Mouse (Mus musculus): ENCODE measurements around the gene Arhgap11a. TPM values are rescaled to one million over a fixed set of nuclear protein-coding genes. Genes with fewer than 3 reads are reported as not detected.

The Arhgap11a gene
- polyA plus RNA-seq (2016; fragmentation: Nextera tagmentation; extraction: Ambion mirVana) = 38.1 and 38.5 TPM in 2 replicates

DNA sequence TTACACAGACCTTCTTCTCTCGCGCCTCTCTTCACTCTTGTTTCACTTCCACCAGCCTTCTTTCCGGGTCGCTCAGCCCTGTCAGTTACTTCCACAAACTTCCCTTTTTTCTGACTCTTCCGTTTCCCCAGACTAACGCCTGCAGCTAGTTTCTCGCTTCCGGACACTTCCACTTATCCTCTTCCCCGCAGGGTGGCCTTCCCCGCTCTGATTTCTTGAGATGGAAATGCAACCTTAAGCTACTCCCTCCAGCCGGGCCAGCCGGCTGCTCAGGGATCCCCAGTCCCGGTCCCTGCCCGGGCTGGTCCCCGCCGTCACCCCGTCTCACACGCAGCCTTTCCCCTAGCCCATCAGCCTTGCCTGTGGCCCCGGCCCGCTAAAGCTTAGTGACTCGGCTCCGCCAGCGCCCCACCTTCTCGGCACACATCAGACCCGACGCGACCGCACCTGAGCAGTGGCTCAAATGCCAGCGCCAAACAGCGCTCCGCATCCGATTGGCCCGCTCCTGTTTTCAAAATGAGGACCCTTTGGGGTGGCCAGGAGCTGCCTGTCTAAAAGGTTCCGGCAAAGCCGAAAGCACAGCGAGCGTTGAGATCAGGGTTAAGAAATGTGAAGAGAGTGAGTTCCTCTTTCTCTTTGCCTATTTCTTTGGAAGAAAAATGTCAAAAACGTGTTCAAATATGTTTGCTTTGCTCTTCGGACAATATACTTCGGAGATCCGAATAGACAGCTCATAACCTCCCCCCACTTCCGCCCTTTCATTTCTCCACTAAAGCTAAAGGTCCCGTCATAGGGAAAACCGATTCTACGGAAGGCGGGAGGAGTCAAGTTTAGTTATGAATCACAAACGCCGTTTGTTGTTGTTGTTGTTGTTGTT, at the start of gene Arhgap11a:
TSS of gene Arhgap11a (minus strand) at position 417 of the 877 bp plus-strand sequence.
- Histone ChIP-seq H3K4me2 (peak within 1 kb of the TSS; percentile 75), H3K36me3 (peaks cover 20% of the 10 kb centered on the region), H3K9ac (peak within 1 kb of the TSS; percentile 89), H3K27ac (ENCODE audit: poor library complexity, severe bottlenecking) (peak within 1 kb of the TSS; percentile 81), H3K4me3 (peak within 1 kb of the TSS; percentile 95), H3K27me3 (replicated peaks) (no peaks in the 10 kb centered on the region), H3K4me1 (replicated peaks) (peaks cover 21% of the 10 kb centered on the region), H3K9me3 (replicated peaks) (no peaks in the 10 kb centered on the region)
- peak; percentile 97 for ATAC-seq (ENCODE audit: insufficient number of reproducible peaks, low FRiP score)
- under 1% methylated on average over 48 of the region's 48 CpGs for WGBS

DNA sequence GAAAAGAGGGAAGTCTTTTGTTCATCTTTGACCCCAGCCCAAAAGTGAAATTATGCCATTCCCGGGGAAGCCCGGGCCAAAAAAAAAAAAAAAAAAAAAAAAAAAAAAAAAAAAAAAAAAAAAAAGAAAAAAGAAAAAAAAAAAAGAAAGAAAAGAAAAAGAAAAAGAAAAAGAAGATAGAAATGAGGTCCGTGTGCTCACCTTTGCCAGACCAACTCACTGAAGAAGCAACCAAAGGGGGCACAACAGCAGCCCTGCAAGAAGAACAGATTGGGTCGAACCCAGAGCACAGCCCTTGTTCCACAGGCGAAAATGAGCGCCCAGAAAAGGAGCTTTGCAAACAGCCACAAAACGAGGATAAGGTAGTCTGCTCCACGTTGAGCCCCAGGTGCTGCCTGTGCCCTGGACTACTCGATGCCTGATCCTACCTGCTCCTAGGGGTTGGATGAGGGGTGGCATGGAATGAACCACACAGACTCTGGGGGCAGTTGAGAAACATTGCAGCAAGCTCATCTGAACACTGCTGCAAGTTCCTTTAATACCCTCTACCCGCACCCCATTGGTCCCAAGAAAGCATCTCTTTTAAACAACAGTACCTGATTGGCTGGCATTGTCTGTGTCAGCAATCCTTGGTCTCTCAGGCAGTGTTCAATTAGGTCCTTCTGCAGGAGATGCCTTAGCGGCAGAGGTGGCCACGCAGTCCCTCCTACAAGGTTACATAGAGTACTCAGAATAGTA, 45.1 kb upstream of the Arhgap11a start:
- H3K9ac ChIP-seq = no peak overlapping the region

GRCm38 (mm10) chr2:113887166-113887565, 38.7 kb upstream of the Arhgap11a start:
- 83% methylated on average over 4 of the region's 4 CpGs for WGBS
- no peak for ATAC-seq (ENCODE audit: insufficient number of reproducible peaks, low FRiP score)
- no peaks in the 10 kb centered on the region for H3K27me3 ChIP-seq (replicated peaks)
- H3K4me1 ChIP-seq (replicated peaks) = no peaks in the 10 kb centered on the region
- no peak overlapping the region for H3K4me3 ChIP-seq
- no peak overlapping the region for H3K27ac ChIP-seq (ENCODE audit: poor library complexity, severe bottlenecking)
- no peak overlapping the region for H3K9ac ChIP-seq
- peaks cover 3% of the 10 kb centered on the region; the same call in 1 of the 2 replicates for H3K9me3 ChIP-seq (replicated peaks)
- no peak overlapping the region for H3K4me2 ChIP-seq
- no peaks in the 10 kb centered on the region for H3K36me3 ChIP-seq

More for the DNA sequence above, 45.1 kb upstream of the Arhgap11a start:
- WGBS = 77% methylated on average over 10 of the region's 12 CpGs
- no peaks in the 10 kb centered on the region for H3K27me3 ChIP-seq (replicated peaks)
- ATAC-seq (ENCODE audit: insufficient number of reproducible peaks, low FRiP score) = no peak
- H3K27ac ChIP-seq (ENCODE audit: poor library complexity, severe bottlenecking) = no peak overlapping the region
- peaks cover 3% of the 10 kb centered on the region; the same call in 1 of the 2 replicates for H3K9me3 ChIP-seq (replicated peaks)
- no peak overlapping the region for H3K4me2 ChIP-seq
- no peaks in the 10 kb centered on the region for H3K36me3 ChIP-seq
- no peak overlapping the region for H3K4me3 ChIP-seq
- H3K4me1 ChIP-seq (replicated peaks) = no peaks in the 10 kb centered on the region

DNA sequence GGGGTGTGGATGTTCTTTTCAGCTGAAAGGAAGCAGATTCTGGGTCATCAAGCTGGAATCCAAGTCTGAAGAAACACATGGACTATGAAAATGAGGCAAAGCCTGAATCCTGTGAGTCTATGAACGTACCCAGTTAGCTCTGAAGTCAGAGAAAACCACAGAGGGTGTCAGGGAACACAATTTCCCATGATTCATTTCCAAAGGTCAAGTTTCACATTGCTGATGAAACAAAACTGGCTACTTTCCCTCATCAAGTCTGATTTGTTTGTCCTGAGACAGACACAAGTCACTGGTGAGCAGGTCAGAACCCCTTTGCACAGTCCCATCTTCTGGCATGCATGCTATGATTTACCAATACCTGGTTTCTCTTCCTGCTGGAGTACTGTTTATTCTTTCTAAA, 37.6 kb upstream of the Arhgap11a start:
- H3K4me1 ChIP-seq (replicated peaks) = no peaks in the 10 kb centered on the region
- no peaks in the 10 kb centered on the region for H3K36me3 ChIP-seq
- no peak overlapping the region for H3K27ac ChIP-seq (ENCODE audit: poor library complexity, severe bottlenecking)
- H3K9me3 ChIP-seq (replicated peaks) = peaks cover 3% of the 10 kb centered on the region; the same call in 1 of the 2 replicates
- no peak overlapping the region for H3K9ac ChIP-seq
- WGBS = 75% methylated on average over 1 of the region's 1 CpGs
- H3K4me2 ChIP-seq = no peak overlapping the region
- ATAC-seq (ENCODE audit: insufficient number of reproducible peaks, low FRiP score) = no peak
- no peak overlapping the region for H3K4me3 ChIP-seq
- no peaks in the 10 kb centered on the region for H3K27me3 ChIP-seq (replicated peaks)

DNA sequence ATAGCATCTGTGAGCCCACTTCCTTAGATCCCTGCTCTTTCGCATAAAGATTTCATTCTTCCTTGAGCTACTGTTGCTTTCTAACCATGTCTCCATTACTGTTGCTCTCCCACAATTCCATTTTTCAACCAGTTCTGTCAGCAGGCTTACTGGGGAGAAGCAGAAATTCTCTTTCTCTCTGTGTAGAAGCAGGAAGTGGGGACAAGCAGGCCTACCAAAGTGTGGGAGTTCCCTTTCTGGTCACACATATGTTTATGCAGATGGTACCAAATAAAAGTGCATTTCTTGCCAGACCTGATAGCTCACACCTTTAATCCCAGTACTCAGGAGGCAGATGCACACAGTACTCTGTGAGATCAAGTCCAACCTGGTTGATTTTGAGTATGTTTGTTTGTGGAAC, 21.7 kb upstream of the Arhgap11a start:
- no peaks in the 10 kb centered on the region for H3K27me3 ChIP-seq (replicated peaks)
- H3K27ac ChIP-seq (ENCODE audit: poor library complexity, severe bottlenecking) = no peak overlapping the region
- no peak overlapping the region for H3K9ac ChIP-seq
- no peaks in the 10 kb centered on the region for H3K4me1 ChIP-seq (replicated peaks)
- no peaks in the 10 kb centered on the region for H3K9me3 ChIP-seq (replicated peaks)
- H3K4me2 ChIP-seq = no peak overlapping the region
- ATAC-seq (ENCODE audit: insufficient number of reproducible peaks, low FRiP score) = no peak
- no peaks in the 10 kb centered on the region for H3K36me3 ChIP-seq
- no peak overlapping the region for H3K4me3 ChIP-seq
- WGBS = 84% methylated on average over 1 of the region's 1 CpGs

GRCm38 (mm10) chr2:113868404-113868803, 19.9 kb upstream of the Arhgap11a start:
- Histone ChIP-seq H3K36me3 (no peaks in the 10 kb centered on the region), H3K9ac (no peak overlapping the region), H3K27me3 (replicated peaks) (no peaks in the 10 kb centered on the region), H3K27ac (ENCODE audit: poor library complexity, severe bottlenecking) (no peak overlapping the region), H3K9me3 (replicated peaks) (no peaks in the 10 kb centered on the region), H3K4me1 (replicated peaks) (no peaks in the 10 kb centered on the region), H3K4me3 (no peak overlapping the region), H3K4me2 (no peak overlapping the region)
- no peak for ATAC-seq (ENCODE audit: insufficient number of reproducible peaks, low FRiP score)
- WGBS = 79% methylated on average over 4 of the region's 4 CpGs

- no peak overlapping the region for H3K9ac ChIP-seq
- H3K27me3 ChIP-seq (replicated peaks) = no peaks in the 10 kb centered on the region
- H3K4me1 ChIP-seq (replicated peaks) = no peaks in the 10 kb centered on the region
- 28% methylated on average over 2 of the region's 2 CpGs for WGBS
- H3K27ac ChIP-seq (ENCODE audit: poor library complexity, severe bottlenecking) = no peak overlapping the region
- no peaks in the 10 kb centered on the region for H3K9me3 ChIP-seq (replicated peaks)
- ATAC-seq (ENCODE audit: insufficient number of reproducible peaks, low FRiP score) = no peak
- no peaks in the 10 kb centered on the region for H3K36me3 ChIP-seq
- no peak overlapping the region for H3K4me3 ChIP-seq
- H3K4me2 ChIP-seq = no peak overlapping the region
Observed at GRCm38 (mm10) chr2:113866155-113866554, 17.7 kb upstream of the Arhgap11a start.

DNA sequence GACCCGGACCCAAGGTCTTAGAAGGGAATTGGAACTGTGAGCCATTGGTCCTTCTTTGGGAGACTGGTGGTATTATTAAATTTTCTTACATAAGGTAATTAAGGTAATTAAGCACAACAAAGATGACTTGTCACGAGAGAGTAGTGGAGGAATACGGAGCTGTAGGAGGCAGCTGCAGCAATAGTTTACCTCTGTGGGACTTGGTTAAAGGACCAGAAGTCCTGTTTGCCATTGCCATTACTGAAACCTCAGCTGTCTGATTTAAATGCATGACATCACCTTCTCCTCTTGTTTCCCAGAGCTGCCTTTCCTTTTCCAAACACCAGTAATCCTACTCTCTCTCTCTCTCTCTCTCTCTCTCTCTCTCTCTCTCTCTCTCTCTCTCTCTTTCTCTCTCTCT, 680 bp upstream of the Arhgap11a start:
- Histone ChIP-seq H3K27me3 (replicated peaks) (no peaks in the 10 kb centered on the region), H3K36me3 (peaks cover 14% of the 10 kb centered on the region), H3K4me3 (peak overlapping the region; percentile 95), H3K4me2 (peak overlapping the region; percentile 75), H3K9me3 (replicated peaks) (no peaks in the 10 kb centered on the region), H3K27ac (ENCODE audit: poor library complexity, severe bottlenecking) (peak overlapping the region; percentile 40; the same call in 1 of the 2 replicates), H3K4me1 (replicated peaks) (peaks cover 21% of the 10 kb centered on the region), H3K9ac (peak overlapping the region; percentile 89)
- peak; percentile 31; the same call in 1 of the 2 replicates for ATAC-seq (ENCODE audit: insufficient number of reproducible peaks, low FRiP score)
- WGBS = 4% methylated on average over 3 of the region's 3 CpGs

DNA sequence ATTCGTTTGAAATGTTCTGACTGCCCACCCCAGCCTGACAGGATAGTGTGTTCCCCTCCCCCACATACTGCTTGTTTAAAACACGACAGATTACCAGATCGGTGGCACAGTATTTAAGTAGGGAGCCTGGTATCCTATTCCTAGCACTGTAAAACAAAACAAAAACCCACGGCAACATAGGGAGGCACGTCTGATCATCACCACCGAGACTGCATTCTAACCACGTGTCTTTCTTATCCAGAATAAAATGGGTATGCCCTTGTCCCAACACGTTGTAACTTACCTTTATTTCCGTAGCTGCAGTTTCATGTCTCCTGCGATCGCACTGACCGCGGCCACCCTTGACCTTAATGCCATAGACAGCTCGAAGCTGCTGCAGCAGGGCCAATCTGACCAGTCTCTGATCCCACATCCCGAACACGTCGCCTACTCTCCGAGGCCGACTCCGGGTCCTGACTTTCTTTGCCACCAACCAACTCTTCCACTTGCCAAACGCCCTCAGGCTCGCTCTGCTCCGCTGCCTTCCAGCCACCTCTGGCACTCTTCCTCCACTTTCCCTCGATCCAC, 700 bp downstream of the Arhgap11a start:
- H3K9me3 ChIP-seq (replicated peaks) = no peaks in the 10 kb centered on the region
- peak overlapping the region; percentile 95 for H3K4me3 ChIP-seq
- ATAC-seq (ENCODE audit: insufficient number of reproducible peaks, low FRiP score) = 0 out of 2 replicates have a peak, but pooled peaks have one; percentile 9
- peaks cover 21% of the 10 kb centered on the region for H3K4me1 ChIP-seq (replicated peaks)
- H3K9ac ChIP-seq = peak overlapping the region; percentile 89
- H3K4me2 ChIP-seq = peak overlapping the region; percentile 75
- no peaks in the 10 kb centered on the region for H3K27me3 ChIP-seq (replicated peaks)
- H3K36me3 ChIP-seq = peaks cover 24% of the 10 kb centered on the region
- under 1% methylated on average over 24 of the region's 24 CpGs for WGBS
- peak overlapping the region; percentile 81 for H3K27ac ChIP-seq (ENCODE audit: poor library complexity, severe bottlenecking)

- H3K27ac ChIP-seq (ENCODE audit: poor library complexity, severe bottlenecking) = no peak overlapping the region
- no peak overlapping the region for H3K9ac ChIP-seq
- no peak overlapping the region for H3K4me3 ChIP-seq
- no peak overlapping the region for H3K4me2 ChIP-seq
- ATAC-seq (ENCODE audit: insufficient number of reproducible peaks, low FRiP score) = no peak
- H3K9me3 ChIP-seq (replicated peaks) = no peaks in the 10 kb centered on the region
- H3K36me3 ChIP-seq = peaks cover 42% of the 10 kb centered on the region
- H3K4me1 ChIP-seq (replicated peaks) = peaks cover 21% of the 10 kb centered on the region
- 82% methylated on average over 4 of the region's 4 CpGs for WGBS
- H3K27me3 ChIP-seq (replicated peaks) = no peaks in the 10 kb centered on the region
Observed at GRCm38 (mm10) chr2:113845081-113845480, 3.4 kb downstream of the Arhgap11a start.
